Mouse (Mus musculus) right cerebral cortex, adult 18-20 months (tissue): ENCODE results near the gene Unc50.
A peak's percentile ranks its signal among the peaks of the same experiment; 100 is the strongest.

Experiments
- DNase-seq: peaks from one replicate; pipeline ENCODE4 v3.0.0; 2022; ENCODE audit warnings: mixed read lengths

The Unc50 gene

GRCm38 (mm10) chr1:37451270-37451669 lies 21.3 kb downstream of the Unc50 start:
- DNase-seq, result peak; percentile 40

GRCm38 (mm10) chr1:37457546-37457945 lies 27.6 kb downstream of the Unc50 start:
- no peak for DNase-seq

- DNase-seq, result no peak
These were observed 35.0 kb downstream of the Unc50 start for GRCm38 (mm10) chr1:37464878-37465452.

- DNase-seq, result no peak
These were observed 36.5 kb downstream of the Unc50 start for GRCm38 (mm10) chr1:37466322-37466995.

- no peak for DNase-seq
These were observed 37.9 kb downstream of the Unc50 start for GRCm38 (mm10) chr1:37467806-37468205.

- no peak for DNase-seq
These were observed 39.1 kb downstream of the Unc50 start for GRCm38 (mm10) chr1:37469007-37469406.

GRCm38 (mm10) chr1:37471179-37472148 lies 41.5 kb downstream of the Unc50 start:
- DNase-seq, result no peak

- no peak for DNase-seq
These were observed 43.3 kb downstream of the Unc50 start for GRCm38 (mm10) chr1:37473251-37473650.

GRCm38 (mm10) chr1:37474046-37474445 lies 44.1 kb downstream of the Unc50 start:
- no peak for DNase-seq

GRCm38 (mm10) chr1:37474634-37475190 lies 44.8 kb downstream of the Unc50 start:
- no peak for DNase-seq

- no peak for DNase-seq
These were observed 45.4 kb downstream of the Unc50 start for GRCm38 (mm10) chr1:37475312-37475711.

- DNase-seq, result no peak
These were observed 47.3 kb downstream of the Unc50 start for GRCm38 (mm10) chr1:37477250-37477649.

- no peak for DNase-seq
These were observed 48.0 kb downstream of the Unc50 start for GRCm38 (mm10) chr1:37477928-37478327.

GRCm38 (mm10) chr1:37478416-37478815 lies 48.5 kb downstream of the Unc50 start:
- DNase-seq, result no peak

- no peak for DNase-seq
These were observed 49.1 kb downstream of the Unc50 start for GRCm38 (mm10) chr1:37479074-37479473.

GRCm38 (mm10) chr1:37479759-37480158 lies 49.8 kb downstream of the Unc50 start:
- DNase-seq, result no peak

- no peak for DNase-seq
These were observed 50.8 kb downstream of the Unc50 start for GRCm38 (mm10) chr1:37480731-37481130.

- DNase-seq, result no peak
These were observed 51.4 kb downstream of the Unc50 start for GRCm38 (mm10) chr1:37481331-37481730.

GRCm38 (mm10) chr1:37484612-37485011 lies 54.7 kb downstream of the Unc50 start:
- no peak for DNase-seq

GRCm38 (mm10) chr1:37486439-37486838 lies 56.5 kb downstream of the Unc50 start:
- no peak for DNase-seq

- DNase-seq, result no peak
These were observed 57.1 kb downstream of the Unc50 start for GRCm38 (mm10) chr1:37486994-37487393.

GRCm38 (mm10) chr1:37488531-37488930 lies 58.6 kb downstream of the Unc50 start:
- DNase-seq, result no peak
